Mouse (Mus musculus): Measurements from ENCODE around the gene Atp2b2. TPM values are rescaled to one million over a fixed set of nuclear protein-coding genes. Genes with fewer than 3 reads are reported as not detected.

Gene Atp2b2
- polyA plus RNA-seq, 1 experiment: 0.07 TPM

DNA sequence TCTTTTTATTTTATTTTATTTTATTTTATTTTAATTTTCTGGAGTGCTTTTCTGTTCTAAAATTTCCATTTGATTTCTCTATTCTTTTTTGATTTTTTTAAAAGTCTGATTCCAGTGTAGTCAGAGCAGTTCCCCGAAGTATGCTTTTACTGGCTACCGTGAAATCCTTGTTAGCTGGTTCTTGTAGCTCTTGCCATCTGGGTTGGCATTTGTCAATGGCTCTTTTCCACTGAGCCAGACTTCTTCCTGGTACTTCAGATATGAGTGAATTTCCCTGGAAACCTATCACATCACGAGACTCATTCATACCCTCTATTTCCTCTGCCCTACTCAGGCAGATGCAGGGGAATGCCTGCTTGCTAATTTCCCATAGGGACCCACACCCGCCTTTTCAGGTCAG, 119.2 kb downstream of the Atp2b2 start:
- DNase-seq (ENCODE audit: low read depth in 1 of 2, low spot score in 2 of 2): no peak
- WGBS: 77% methylated on average over 4 of the region's 4 CpGs
- H3K27ac ChIP-seq (ENCODE audit: insufficient read depth, low read length): no peak overlapping the region
- H3K36me3 ChIP-seq (ENCODE audit: control insufficient read depth, insufficient read depth, low read length): no peaks in the 10 kb centered on the region
- TF ChIP-seq POLR2A (IDR thresholded peaks at IDR 0.05; ENCODE audit: low read depth, low read length) (no peak), CTCF (IDR thresholded peaks at IDR 0.05; ENCODE audit: extremely low read depth, insufficient read depth, insufficient read length, insufficient replicate concordance) (no peak)
- no peak overlapping the region for H3K4me3 ChIP-seq (ENCODE audit: extremely low read depth, insufficient read depth, insufficient read length)
- no peaks in the 10 kb centered on the region for H3K4me1 ChIP-seq (ENCODE audit: control insufficient read depth, insufficient read depth, insufficient read length)
- no peaks in the 10 kb centered on the region for H3K27me3 ChIP-seq (ENCODE audit: control insufficient read depth, insufficient read depth, low read length)

DNA sequence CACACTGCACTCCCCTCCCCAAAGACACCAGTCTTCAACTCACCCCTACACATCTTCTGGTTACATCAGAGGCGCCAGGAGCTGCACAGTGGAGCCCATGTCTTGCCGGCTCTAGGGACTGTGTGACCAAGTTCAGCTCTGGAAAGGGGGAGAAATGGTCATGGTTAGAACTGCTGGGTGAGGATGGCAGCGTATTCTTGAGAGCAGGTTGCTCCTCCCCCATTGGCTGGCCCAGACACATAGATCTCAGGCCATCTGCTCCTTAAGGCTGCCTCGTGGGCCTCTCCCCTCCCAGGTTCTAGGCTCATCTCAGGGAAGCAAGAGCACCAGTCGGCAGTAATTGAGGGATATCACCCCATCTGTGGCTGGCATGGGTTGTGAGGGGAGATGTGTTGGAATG, 121.9 kb downstream of the Atp2b2 start:
- H3K4me1 ChIP-seq (ENCODE audit: control insufficient read depth, insufficient read depth, insufficient read length): no peaks in the 10 kb centered on the region
- H3K36me3 ChIP-seq (ENCODE audit: control insufficient read depth, insufficient read depth, low read length): no peaks in the 10 kb centered on the region
- DNase-seq (ENCODE audit: low read depth in 1 of 2, low spot score in 2 of 2): no peak
- no peak overlapping the region for H3K27ac ChIP-seq (ENCODE audit: insufficient read depth, low read length)
- 61% methylated on average over 5 of the region's 5 CpGs for WGBS
- TF ChIP-seq CTCF (IDR thresholded peaks at IDR 0.05; ENCODE audit: extremely low read depth, insufficient read depth, insufficient read length, insufficient replicate concordance) (no peak), POLR2A (IDR thresholded peaks at IDR 0.05; ENCODE audit: low read depth, low read length) (no peak)
- no peaks in the 10 kb centered on the region for H3K27me3 ChIP-seq (ENCODE audit: control insufficient read depth, insufficient read depth, low read length)
- no peak overlapping the region for H3K4me3 ChIP-seq (ENCODE audit: extremely low read depth, insufficient read depth, insufficient read length)

DNA sequence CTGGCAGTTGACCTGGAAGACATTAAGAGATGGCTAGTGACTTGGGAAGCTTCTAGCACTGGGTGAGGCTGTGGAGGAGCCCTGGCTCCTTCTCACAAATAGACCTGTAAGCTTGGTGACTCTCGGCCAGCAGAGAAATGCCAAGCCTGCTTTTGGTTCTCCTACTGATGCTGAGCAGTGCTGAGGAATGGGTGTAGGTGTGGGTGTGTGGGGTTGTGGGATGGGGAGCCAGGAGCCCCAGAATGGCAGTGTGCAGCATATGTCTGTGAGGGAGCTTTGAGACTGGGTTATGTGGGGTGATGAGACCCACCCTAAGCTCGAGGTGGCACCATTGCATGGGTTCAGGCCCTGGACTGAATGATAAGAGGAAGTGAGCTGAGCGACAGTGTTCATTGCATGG, 129.7 kb downstream of the Atp2b2 start:
- H3K4me3 ChIP-seq (ENCODE audit: extremely low read depth, insufficient read depth, insufficient read length): no peak overlapping the region
- DNase-seq (ENCODE audit: low read depth in 1 of 2, low spot score in 2 of 2): no peak
- WGBS: 48% methylated on average over 3 of the region's 3 CpGs
- no peaks in the 10 kb centered on the region for H3K27me3 ChIP-seq (ENCODE audit: control insufficient read depth, insufficient read depth, low read length)
- TF ChIP-seq POLR2A (IDR thresholded peaks at IDR 0.05; ENCODE audit: low read depth, low read length) (no peak), CTCF (IDR thresholded peaks at IDR 0.05; ENCODE audit: extremely low read depth, insufficient read depth, insufficient read length, insufficient replicate concordance) (no peak)
- H3K36me3 ChIP-seq (ENCODE audit: control insufficient read depth, insufficient read depth, low read length): no peaks in the 10 kb centered on the region
- no peak overlapping the region for H3K27ac ChIP-seq (ENCODE audit: insufficient read depth, low read length)
- H3K4me1 ChIP-seq (ENCODE audit: control insufficient read depth, insufficient read depth, insufficient read length): no peaks in the 10 kb centered on the region

DNA sequence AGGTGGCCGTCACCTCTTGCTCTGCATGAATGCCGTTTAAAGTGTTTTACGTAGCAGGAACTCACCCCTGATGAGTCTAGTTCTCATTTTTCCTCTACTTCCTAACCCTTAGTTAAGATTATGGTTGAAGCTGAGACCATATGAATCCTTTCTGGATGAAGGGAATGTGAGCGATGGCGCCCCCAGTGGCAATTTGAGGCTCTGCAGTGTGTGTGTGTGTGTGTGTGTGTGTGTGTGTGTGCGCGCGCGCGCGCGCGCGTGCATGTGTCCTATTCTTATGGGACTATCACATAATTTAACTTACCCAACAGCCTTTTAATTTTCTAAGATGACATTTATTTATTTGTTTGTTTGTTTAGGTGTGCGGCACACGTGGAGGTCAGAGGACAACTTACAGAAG, 131.3 kb downstream of the Atp2b2 start:
- H3K4me3 ChIP-seq (ENCODE audit: extremely low read depth, insufficient read depth, insufficient read length): no peak overlapping the region
- TF ChIP-seq POLR2A (IDR thresholded peaks at IDR 0.05; ENCODE audit: low read depth, low read length): no peak
- 0 out of 2 replicates have a peak, but pooled peaks have one; percentile 7 for TF ChIP-seq CTCF (IDR thresholded peaks at IDR 0.05; ENCODE audit: extremely low read depth, insufficient read depth, insufficient read length, insufficient replicate concordance)
- H3K27me3 ChIP-seq (ENCODE audit: control insufficient read depth, insufficient read depth, low read length): no peaks in the 10 kb centered on the region
- no peaks in the 10 kb centered on the region for H3K36me3 ChIP-seq (ENCODE audit: control insufficient read depth, insufficient read depth, low read length)
- no peaks in the 10 kb centered on the region for H3K4me1 ChIP-seq (ENCODE audit: control insufficient read depth, insufficient read depth, insufficient read length)
- H3K27ac ChIP-seq (ENCODE audit: insufficient read depth, low read length): no peak overlapping the region
- WGBS: 75% methylated on average over 16 of the region's 16 CpGs
- no peak for DNase-seq (ENCODE audit: low read depth in 1 of 2, low spot score in 2 of 2)

DNA sequence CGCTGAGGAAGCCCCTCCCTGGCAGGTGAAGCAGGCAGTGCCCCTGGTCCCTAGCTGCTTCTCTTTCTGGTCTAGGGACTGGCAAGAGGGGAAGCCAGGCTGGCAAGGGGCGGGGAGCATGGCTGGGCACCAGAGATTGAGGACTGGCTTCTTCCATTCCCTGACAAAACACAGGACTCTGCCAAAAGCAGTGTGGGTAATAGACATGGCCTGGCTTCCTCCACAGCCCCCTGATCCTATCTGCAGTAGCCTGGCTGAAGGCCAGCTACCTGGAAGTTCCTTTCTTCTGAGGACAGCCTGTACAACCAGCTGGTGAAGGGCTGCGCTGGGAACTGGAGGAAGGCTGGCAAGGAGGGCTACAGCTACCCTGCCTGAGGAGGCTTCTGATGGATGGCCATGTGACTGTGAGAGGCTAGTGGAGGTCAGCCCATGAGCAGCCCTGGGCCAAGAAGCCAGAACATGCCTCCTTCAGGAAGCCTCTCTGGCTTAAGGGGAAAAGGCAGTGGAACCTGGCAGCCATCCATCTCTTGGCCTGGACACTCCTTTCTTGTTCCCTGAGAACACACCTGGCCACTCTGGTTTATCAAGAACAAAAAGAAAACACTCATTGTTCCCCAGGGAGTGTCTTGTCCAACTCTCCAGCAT, 131.9 kb downstream of the Atp2b2 start:
- 76% methylated on average over 3 of the region's 3 CpGs for WGBS

DNA sequence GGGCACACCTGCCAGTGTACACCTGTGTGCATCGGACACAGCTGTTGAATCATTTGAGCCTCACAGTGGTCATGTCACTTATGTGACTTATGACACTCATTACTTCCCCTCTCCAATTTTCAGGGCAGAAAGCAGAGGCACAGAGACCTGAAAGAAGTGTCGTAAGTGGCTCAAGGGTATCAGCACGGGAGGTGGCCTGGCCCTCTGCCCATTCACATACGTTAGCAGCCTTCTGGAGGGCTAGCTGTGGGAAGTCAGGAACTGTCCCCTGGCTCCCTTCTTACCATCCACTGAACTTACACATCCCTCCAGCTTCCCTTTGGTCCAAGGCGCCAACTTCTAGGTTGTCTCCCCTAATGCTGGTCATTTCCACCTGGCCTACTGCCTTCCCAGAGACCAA, 132.6 kb downstream of the Atp2b2 start:
- Histone ChIP-seq H3K4me1 (ENCODE audit: control insufficient read depth, insufficient read depth, insufficient read length) (no peaks in the 10 kb centered on the region), H3K27ac (ENCODE audit: insufficient read depth, low read length) (no peak overlapping the region), H3K27me3 (ENCODE audit: control insufficient read depth, insufficient read depth, low read length) (no peaks in the 10 kb centered on the region), H3K36me3 (ENCODE audit: control insufficient read depth, insufficient read depth, low read length) (no peaks in the 10 kb centered on the region), H3K4me3 (ENCODE audit: extremely low read depth, insufficient read depth, insufficient read length) (no peak overlapping the region)
- 63% methylated on average over 5 of the region's 5 CpGs for WGBS
- DNase-seq (ENCODE audit: low read depth in 1 of 2, low spot score in 2 of 2): no peak
- TF ChIP-seq POLR2A (IDR thresholded peaks at IDR 0.05; ENCODE audit: low read depth, low read length): no peak
- TF ChIP-seq CTCF (IDR thresholded peaks at IDR 0.05; ENCODE audit: extremely low read depth, insufficient read depth, insufficient read length, insufficient replicate concordance): no peak

More for the DNA sequence above, 131.9 kb downstream of the Atp2b2 start:
- no peak for DNase-seq (ENCODE audit: low read depth in 1 of 2, low spot score in 2 of 2)
- no peak overlapping the region for H3K27ac ChIP-seq (ENCODE audit: insufficient read depth, low read length)
- TF ChIP-seq POLR2A (IDR thresholded peaks at IDR 0.05; ENCODE audit: low read depth, low read length) (no peak), CTCF (IDR thresholded peaks at IDR 0.05; ENCODE audit: extremely low read depth, insufficient read depth, insufficient read length, insufficient replicate concordance) (no peak)
- H3K4me3 ChIP-seq (ENCODE audit: extremely low read depth, insufficient read depth, insufficient read length): no peak overlapping the region
- H3K36me3 ChIP-seq (ENCODE audit: control insufficient read depth, insufficient read depth, low read length): no peaks in the 10 kb centered on the region
- H3K4me1 ChIP-seq (ENCODE audit: control insufficient read depth, insufficient read depth, insufficient read length): no peaks in the 10 kb centered on the region
- no peaks in the 10 kb centered on the region for H3K27me3 ChIP-seq (ENCODE audit: control insufficient read depth, insufficient read depth, low read length)

DNA sequence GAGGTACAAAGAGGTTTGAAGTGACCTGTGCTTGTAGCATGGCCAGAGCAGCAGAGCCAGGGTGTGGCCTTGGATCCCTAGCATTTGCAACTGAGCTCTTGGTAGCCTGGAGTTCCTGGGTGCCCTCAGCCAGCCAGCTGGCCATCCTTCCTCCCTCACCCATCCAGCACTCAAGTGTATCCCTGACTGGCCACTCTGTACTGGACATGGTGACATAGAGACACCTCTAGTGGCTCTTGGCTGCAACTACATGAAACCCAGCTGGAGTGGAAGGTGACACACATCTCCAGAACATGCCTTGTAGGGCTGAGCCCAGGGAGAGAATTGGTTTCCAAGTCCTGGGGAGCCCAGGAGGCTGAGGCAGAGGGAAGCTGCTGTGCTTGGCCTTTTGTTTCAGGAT, 134.3 kb downstream of the Atp2b2 start:
- Histone ChIP-seq H3K27me3 (ENCODE audit: control insufficient read depth, insufficient read depth, low read length) (no peaks in the 10 kb centered on the region), H3K4me1 (ENCODE audit: control insufficient read depth, insufficient read depth, insufficient read length) (no peaks in the 10 kb centered on the region), H3K4me3 (ENCODE audit: extremely low read depth, insufficient read depth, insufficient read length) (no peak overlapping the region), H3K36me3 (ENCODE audit: control insufficient read depth, insufficient read depth, low read length) (no peaks in the 10 kb centered on the region), H3K27ac (ENCODE audit: insufficient read depth, low read length) (no peak overlapping the region)
- no peak for DNase-seq (ENCODE audit: low read depth in 1 of 2, low spot score in 2 of 2)
- TF ChIP-seq CTCF (IDR thresholded peaks at IDR 0.05; ENCODE audit: extremely low read depth, insufficient read depth, insufficient read length, insufficient replicate concordance): no peak
- TF ChIP-seq POLR2A (IDR thresholded peaks at IDR 0.05; ENCODE audit: low read depth, low read length): no peak
